Mouse (Mus musculus): ENCODE measurements around the gene Neo1. TPM values are rescaled to one million over a fixed set of nuclear protein-coding genes. Genes with fewer than 3 reads are reported as not detected.

The Neo1 gene
- polyA plus RNA-seq, 1 experiment from 2014 or later = 54.6 TPM

DNA sequence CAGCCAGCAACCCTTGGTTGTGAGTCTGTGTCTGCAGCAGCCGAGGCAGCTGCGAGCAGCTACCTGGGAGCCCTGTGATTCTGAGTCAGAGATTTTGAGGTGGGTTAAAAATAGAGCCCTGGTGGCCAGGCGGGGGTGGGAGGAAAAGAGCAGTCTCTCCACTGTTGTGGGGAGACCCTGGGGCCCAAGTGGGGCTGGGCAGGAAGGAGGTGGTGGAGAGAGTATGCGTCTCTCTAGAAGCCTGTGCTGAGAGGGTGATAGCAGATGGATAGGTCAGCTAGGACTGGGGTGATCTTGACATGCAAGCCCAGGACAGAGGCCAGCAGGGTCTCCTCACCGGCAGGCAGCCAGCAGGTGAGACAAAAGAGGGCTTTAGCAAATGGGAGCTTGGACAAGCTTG is 199.1 kb downstream of the Neo1 start:
- Histone ChIP-seq H3K27me3 (ENCODE audit: control insufficient read depth, insufficient read depth, low read length) (no peaks in the 10 kb centered on the region), H3K4me1 (ENCODE audit: control insufficient read depth, insufficient read depth, low read length) (no peaks in the 10 kb centered on the region), H3K9ac (replicated peaks; ENCODE audit: low read depth, low read length) (no peak overlapping the region), H3K4me3 (ENCODE audit: low read depth, low read length) (no peak overlapping the region), H3K9me3 (ENCODE audit: control insufficient read depth, low read depth, low read length) (no peaks in the 10 kb centered on the region), H3K4me2 (replicated peaks; ENCODE audit: low read depth, low read length) (no peak overlapping the region), H3K36me3 (ENCODE audit: control insufficient read depth, insufficient read depth, low read length) (no peaks in the 10 kb centered on the region), H3K27ac (ENCODE audit: low read length) (no peak overlapping the region)
- WGBS = 62% methylated on average over 5 of the region's 5 CpGs
- ATAC-seq (ENCODE audit: insufficient number of reproducible peaks, insufficient read depth, low FRiP score, low read depth) = no peak

DNA sequence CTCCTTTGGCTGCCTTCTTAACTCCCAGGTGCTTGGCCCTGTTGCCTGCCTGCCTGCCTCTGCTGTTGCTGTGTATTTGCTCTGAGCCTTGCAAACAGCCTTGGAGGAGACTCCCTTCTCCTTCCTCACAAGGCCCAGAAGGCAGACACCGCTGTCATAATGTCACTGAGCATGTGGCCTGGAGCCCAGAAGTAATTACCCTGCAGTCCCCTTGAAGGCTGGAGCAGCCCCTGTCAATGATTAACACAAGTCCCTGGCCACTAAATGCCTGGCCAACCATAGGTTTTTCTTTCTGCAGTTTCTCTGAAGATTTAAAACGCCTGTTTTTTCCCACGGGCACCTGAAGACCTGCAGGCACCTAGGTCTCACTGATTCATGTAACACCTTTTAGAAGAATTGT is 203.3 kb downstream of the Neo1 start:
- no peak overlapping the region for H3K9ac ChIP-seq (replicated peaks; ENCODE audit: low read depth, low read length)
- no peak for ATAC-seq (ENCODE audit: insufficient number of reproducible peaks, insufficient read depth, low FRiP score, low read depth)
- H3K4me2 ChIP-seq (replicated peaks; ENCODE audit: low read depth, low read length) = no peak overlapping the region
- H3K36me3 ChIP-seq (ENCODE audit: control insufficient read depth, insufficient read depth, low read length) = no peaks in the 10 kb centered on the region
- H3K9me3 ChIP-seq (ENCODE audit: control insufficient read depth, low read depth, low read length) = no peaks in the 10 kb centered on the region
- no peak overlapping the region for H3K4me3 ChIP-seq (ENCODE audit: low read depth, low read length)
- no peaks in the 10 kb centered on the region for H3K27me3 ChIP-seq (ENCODE audit: control insufficient read depth, insufficient read depth, low read length)
- H3K4me1 ChIP-seq (ENCODE audit: control insufficient read depth, insufficient read depth, low read length) = no peaks in the 10 kb centered on the region
- H3K27ac ChIP-seq (ENCODE audit: low read length) = no peak overlapping the region
- 61% methylated on average over 3 of the region's 3 CpGs for WGBS

DNA sequence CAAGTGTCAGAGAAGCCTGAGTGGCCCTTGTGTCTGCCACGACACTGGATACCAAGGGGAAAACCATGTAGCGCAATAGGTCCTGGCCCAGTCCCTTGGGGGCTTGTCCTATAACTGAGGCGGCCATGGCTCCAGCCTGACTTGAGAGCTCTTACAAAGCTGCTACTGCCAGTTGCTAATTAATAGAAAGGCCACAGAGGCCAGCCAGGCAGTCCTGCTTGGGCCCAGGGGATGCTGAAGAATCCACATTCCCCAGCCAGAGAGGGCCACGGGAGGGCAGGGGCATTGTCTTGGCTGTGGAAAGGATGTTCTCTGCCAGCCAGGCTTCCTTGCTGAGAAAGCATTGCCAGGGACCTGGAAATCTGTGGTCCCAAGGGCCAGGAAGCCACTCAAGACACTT is 206.6 kb downstream of the Neo1 start:
- H3K9me3 ChIP-seq (ENCODE audit: control insufficient read depth, low read depth, low read length) = no peaks in the 10 kb centered on the region

More for the DNA sequence above, 206.6 kb downstream of the Neo1 start:
- Histone ChIP-seq H3K4me2 (replicated peaks; ENCODE audit: low read depth, low read length) (no peak overlapping the region), H3K27ac (ENCODE audit: low read length) (no peak overlapping the region), H3K4me1 (ENCODE audit: control insufficient read depth, insufficient read depth, low read length) (no peaks in the 10 kb centered on the region), H3K27me3 (ENCODE audit: control insufficient read depth, insufficient read depth, low read length) (no peaks in the 10 kb centered on the region; the same call in 1 of the 2 replicates), H3K9ac (replicated peaks; ENCODE audit: low read depth, low read length) (no peak overlapping the region), H3K36me3 (ENCODE audit: control insufficient read depth, insufficient read depth, low read length) (no peaks in the 10 kb centered on the region), H3K4me3 (ENCODE audit: low read depth, low read length) (no peak overlapping the region)
- ATAC-seq (ENCODE audit: insufficient number of reproducible peaks, insufficient read depth, low FRiP score, low read depth) = no peak
- 69% methylated on average over 4 of the region's 4 CpGs for WGBS

Other genes with a start within 250 kb of the Neo1 start
- gene Hcn4, start 213.0 kb downstream of the Neo1 start, polyA plus RNA-seq (2014; fragmentation: Nextera tagmentation; extraction: Ambion mirVana) = 0.34 and 0.51 TPM in 2 replicates

All from stomach, embryonic 14.5 days (tissue).